Mouse (Mus musculus) adrenal gland, postnatal 10 days (tissue): Measurements from ENCODE around the gene Ndufaf3. TPM values are rescaled to one million over a fixed set of nuclear protein-coding genes. Genes with fewer than 3 reads are reported as not detected.
A peak's percentile ranks its signal among the peaks of the same experiment; 100 is the strongest.

Experiments used
- DNase-seq: peaks from one replicate; pipeline ENCODE4 v3.0.0; 2021; ENCODE audit warnings: mixed read lengths
- total RNA-seq, 2 experiments: library from RNA; stranded (reverse); gene quantifications; 2 replicates each; pipeline ENCODE4 v1.2.3; 2021

The Ndufaf3 gene
- total RNA-seq, 2 experiments from 2014 or later: 64.1 to 68.2 TPM

- DNase-seq: peak; percentile 80
Measured at GRCm38 (mm10) chr9:108573774-108574690, 6.8 kb upstream of the Ndufaf3 start.

- no peak for DNase-seq
Measured at GRCm38 (mm10) chr9:108572321-108572720, 5.1 kb upstream of the Ndufaf3 start.

- no peak for DNase-seq
Measured at GRCm38 (mm10) chr9:108571401-108571973, 4.3 kb upstream of the Ndufaf3 start.

DNA sequence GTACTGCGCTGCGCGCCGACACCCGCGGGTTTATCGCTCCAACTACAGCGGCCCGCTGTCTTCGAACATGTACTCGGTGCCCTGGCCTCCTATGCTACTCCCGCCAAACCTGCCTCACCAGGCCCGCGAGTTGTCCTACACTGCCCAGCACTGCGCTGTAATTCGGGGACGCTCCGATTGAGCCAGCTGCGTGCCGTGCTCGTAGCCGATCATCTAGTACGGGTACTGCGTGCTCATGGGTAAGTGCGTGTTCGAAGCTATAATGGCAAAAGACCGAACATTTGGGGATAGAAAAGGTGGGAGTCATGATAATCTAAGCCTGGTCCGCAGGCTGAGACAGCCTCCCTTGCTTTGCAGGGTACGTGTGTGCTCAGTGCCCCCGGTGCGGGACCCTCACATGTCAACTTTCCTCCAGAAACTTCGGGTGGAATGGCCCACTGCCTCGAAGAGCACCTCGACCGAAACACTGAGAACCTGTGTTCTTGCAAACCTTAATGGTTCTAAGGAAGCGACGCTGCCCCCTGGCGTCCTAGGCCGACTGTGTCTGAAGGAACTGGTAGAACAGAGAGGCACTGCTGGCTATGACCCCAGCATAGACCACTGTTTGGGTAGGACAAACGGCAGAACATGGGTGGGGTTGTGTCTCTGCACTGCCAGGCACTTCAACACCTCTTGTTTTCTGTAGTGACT, 3.1 kb upstream of the Ndufaf3 start:
- peak; percentile 89 for DNase-seq

GRCm38 (mm10) chr9:108569381-108570206, 2.4 kb upstream of the Ndufaf3 start, which contains the start of gene Dalrd3:
Gene Dalrd3 (plus strand): TSS chr9:108569886.
- DNase-seq: peak; percentile 94

DNA sequence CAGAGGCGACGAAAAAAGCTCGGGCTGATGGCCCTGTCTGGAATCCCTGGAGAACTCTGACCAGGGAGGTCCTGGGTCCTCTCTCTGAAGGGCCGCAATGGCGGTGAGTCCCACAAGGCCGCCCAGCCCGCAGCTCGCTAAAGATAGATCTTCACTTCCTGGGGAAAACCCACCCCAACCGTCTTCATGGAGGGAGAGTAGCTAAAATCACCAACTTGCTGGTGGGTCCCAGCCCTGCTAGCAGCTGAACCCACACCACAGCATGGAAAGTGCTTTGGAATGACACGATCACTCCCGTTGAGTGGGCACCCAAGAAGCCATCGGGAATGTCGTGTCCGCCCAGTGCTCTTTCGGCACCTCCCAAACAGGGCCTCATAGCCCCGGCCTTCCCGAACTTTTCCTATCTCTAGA, 1.3 kb upstream of the Ndufaf3 start:
- DNase-seq: no peak

DNA sequence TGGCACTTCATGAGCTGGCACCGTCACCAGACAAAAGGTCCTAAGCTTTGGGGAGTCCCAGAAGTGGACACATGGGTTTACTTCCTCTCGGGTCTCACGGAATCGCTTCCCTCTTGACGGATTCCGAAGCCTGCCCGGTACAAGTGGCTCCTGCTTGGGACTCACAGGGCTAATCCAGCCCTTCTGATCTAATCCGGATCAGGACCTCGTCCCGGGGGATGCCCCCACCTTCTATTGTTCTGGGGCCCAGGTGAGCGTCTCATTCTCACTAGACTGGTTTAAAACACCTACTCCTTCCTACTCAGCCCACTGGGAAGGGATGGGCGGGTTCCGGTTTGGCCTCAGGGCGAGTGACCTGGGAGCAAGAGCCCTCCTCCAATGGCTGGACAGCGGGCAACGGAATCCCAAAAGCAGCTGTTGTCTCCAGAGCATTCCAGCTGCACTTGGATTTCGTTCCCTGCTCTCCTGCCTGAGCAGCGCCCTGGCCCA, 741 bp upstream of the Ndufaf3 start:
- DNase-seq: no peak

GRCm38 (mm10) chr9:108565881-108566814, 1.1 kb downstream of the Ndufaf3 start:
- DNase-seq: no peak

- no peak for DNase-seq
Measured at GRCm38 (mm10) chr9:108564131-108564530, 3.1 kb downstream of the Ndufaf3 start.

- no peak for DNase-seq
Measured at GRCm38 (mm10) chr9:108563671-108564070, 3.6 kb downstream of the Ndufaf3 start.

DNA sequence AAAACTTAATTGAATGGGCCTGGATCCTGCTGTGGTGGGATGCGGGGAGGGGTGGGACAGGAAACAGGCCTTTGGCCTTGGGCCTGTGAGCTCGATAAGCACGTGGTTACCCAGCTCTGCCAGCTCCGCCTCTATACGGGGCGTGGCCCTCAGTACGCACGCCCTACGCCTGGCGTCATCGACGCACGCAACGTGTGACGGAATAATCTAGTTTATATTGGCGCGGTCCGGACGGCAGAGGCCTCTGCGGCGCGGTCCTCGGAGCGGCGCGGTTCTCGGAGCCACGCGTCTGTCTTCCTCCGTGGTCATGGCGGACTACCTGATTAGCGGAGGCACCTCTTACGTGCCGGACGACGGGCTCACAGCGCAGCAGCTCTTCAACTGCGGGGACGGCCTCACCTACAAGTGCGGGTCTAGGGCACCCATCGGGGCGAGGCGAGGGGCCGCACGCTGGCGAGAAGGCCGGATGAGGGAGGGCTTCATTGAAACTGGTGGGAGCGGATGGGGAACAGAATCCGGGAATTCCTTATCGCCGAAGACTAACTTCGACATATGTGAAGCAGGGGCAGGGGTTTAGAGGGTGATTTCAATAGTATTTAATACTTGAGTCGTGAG, 6.9 kb downstream of the Ndufaf3 start, which contains the start of gene Impdh2:
Gene Impdh2, plus strand, starts transcription at position 60 of the 615 bp plus-strand sequence.
- DNase-seq: peak; percentile 97

GRCm38 (mm10) chr9:108559169-108559568, 8.1 kb downstream of the Ndufaf3 start:
- DNase-seq: no peak

DNA sequence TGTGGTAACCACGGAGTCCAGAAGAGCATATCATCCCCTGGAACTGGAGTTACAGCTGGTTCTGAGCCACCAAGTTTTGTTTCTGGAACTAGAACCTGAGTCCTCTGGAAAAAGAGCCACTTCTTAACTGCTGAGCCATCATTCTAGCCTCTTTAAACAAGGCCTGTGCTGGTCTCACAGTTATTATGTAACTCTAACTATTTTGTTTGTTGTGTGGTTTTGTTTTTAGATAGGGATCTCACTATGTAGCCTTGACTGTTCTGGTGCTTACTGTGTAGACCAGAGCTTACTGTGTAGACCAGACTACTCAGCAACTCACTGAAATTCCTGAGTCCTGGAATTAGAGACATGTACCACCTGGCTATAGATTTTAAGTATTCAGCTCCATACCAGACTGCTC, 20.4 kb downstream of the Ndufaf3 start:
- no peak for DNase-seq

DNA sequence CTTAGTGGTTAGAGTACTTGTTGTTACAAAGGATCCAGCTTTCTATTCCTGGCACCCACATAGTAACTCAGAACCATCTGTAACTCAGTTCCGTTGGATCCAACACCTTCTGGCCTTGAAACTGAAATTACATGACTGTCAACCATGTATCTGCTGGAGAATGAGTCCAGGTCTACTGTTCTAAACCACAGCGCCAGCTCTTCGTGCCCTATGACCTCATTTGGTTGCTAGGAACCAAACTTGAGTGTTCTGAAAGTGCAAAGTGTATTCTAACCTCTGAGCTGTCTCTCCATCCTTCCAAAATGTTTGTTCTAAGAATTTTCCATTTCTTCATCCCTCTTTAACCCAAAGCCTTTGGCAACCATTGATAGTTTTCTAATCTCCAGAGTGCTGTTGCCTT, 21.2 kb downstream of the Ndufaf3 start:
- DNase-seq: no peak

DNA sequence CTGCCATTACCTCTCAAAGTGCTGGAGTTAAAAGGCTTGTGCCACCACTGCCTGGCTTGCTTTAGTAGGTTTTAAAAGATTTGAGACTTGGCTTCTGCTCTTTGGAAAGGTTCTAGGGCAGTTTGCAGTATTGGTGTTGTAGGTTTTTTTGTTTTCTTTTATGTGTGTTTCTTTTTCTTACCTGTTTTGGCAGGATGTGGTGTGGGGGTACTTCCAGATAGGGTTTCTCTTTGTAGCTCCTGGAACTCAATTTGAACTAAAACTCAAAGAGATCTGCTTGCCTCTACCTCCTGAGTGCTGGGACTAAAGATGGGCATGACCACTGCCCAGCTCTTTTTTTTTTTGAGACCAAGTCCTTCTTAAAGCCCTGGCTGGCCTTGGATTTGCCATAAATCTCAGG, 26.4 kb downstream of the Ndufaf3 start:
- DNase-seq: no peak

DNA sequence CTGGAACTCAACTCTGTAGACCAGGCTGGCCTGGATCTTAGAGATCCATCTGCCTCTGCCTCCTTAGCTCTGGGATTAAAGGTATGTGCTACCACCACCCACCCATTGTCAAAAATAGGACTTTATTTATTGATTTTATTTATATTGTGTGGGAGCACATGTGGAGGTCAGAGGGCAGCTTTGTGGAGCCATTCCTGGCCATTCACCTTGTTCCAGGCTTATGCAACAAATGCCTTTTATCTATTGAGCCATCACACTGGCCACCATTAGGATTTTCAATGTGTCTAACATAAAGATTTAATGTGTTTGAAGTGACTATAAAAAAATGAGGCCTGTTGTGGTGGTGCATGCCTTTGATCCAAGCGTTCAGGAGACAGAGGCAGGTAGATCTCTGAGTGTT, 35.7 kb downstream of the Ndufaf3 start:
- no peak for DNase-seq

DNA sequence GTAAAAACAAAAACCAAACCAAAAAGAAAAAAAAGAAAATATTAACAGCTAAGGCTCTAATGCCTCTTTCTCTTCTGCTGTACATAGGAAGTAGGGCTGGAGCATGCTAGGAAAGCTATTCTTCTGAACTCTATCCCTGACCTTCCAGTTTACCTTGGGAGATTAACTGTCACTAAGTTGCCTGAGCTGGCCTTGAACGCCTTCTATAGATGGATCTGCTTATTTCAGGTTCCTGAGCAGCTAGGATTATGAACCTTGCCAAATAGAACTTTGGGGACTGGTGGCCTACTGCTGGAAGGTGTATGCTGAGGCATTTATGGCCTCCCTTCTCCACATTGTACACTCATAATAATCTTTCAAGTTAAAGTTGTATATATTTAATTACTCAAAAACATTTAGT, 36.3 kb downstream of the Ndufaf3 start:
- no peak for DNase-seq

DNA sequence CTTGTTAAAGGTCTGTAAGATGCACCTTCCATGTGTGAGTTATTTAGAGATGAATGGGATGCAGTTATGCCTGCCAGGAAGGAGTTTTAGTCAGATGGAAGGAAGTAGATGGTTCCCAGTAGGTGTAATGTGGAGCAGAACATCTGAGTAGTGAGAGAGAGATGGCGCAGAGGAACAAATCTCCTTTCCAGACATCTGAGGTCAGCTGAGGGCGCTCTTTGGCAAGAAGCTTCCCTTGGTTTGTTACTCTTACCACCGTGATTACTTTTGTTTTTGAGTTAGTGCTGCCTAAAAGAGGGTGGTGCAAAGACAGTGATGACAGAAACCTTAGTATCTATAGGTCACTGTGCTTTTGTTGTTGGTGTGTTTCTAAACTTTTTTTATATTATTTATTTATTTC, 41.8 kb downstream of the Ndufaf3 start:
- peak; percentile 37 for DNase-seq

DNA sequence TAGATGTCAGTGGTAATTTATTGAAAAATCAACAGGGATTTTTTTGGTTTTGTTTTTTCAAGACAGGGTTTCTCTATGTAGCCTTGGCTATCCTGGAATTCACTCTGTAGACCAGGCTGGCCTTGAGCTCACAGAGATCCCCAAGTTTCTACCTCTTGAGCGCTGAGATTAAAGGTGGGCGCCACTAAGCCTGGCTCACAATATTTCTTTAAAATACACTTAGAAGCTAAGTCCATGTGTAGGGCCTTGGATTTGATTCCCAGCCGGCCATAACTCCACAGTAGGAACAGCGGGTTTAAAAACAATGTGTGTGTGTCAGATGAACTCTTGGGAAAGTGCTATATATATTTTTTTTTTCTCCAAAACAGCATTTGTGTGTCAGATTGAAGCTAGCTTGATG, 43.9 kb downstream of the Ndufaf3 start:
- no peak for DNase-seq

- DNase-seq: no peak
Measured at GRCm38 (mm10) chr9:108521604-108522003, 45.6 kb downstream of the Ndufaf3 start.
